Mouse (Mus musculus) heart, embryonic 16.5 days (tissue): ENCODE measurements around the gene Arhgef9. TPM values are rescaled to one million over a fixed set of nuclear protein-coding genes. Genes with fewer than 3 reads are reported as not detected.

Experiments
- ATAC-seq: fragments of 200-750 bp; cut with Nextera tagmentation; replicated peaks from 2 replicates; pipeline ENCODE4 v1.8.0; 2017; ENCODE audit warnings: moderate number of reproducible peaks; ENCODE audit not compliant: insufficient read depth, low FRiP score; ENCODE audit errors: extremely low read depth
- H3K27ac ChIP-seq: fragments of 300-500 bp; sonication (generic); 2 replicates; pipeline ENCODE4 v1.5.1; 2014; ENCODE audit warnings: mild to moderate bottlenecking, low read length, control low read depth, moderate library complexity
- H3K27me3 ChIP-seq: fragments of 300-500 bp; sonication (generic); 2 replicates; pipeline ENCODE4 v1.6.1; 2014; ENCODE audit warnings: low read length, mixed read lengths; ENCODE audit not compliant: control insufficient read depth, insufficient read depth
- H3K36me3 ChIP-seq: fragments of 300-500 bp; sonication (generic); 2 replicates; pipeline ENCODE4 v1.6.1; 2014; ENCODE audit not compliant: control insufficient read depth, insufficient read depth
- H3K4me1 ChIP-seq: fragments of 300-500 bp; sonication (generic); 2 replicates; pipeline ENCODE4 v1.6.1; 2014; ENCODE audit warnings: low read length, mixed read lengths; ENCODE audit not compliant: control insufficient read depth, insufficient read depth
- H3K4me2 ChIP-seq: fragments of 300-500 bp; sonication (generic); 2 replicates; pipeline ENCODE4 v1.6.1; 2014; ENCODE audit warnings: low read depth, mild to moderate bottlenecking, control low read depth, low read length
- H3K4me3 ChIP-seq: fragments of 300-500 bp; sonication (generic); 2 replicates; pipeline ENCODE4 v1.5.1; 2014; ENCODE audit warnings: mild to moderate bottlenecking, control low read depth, low read length
- H3K9ac ChIP-seq: fragments of 300-500 bp; sonication (generic); 2 replicates; pipeline ENCODE4 v1.6.1; 2014; ENCODE audit warnings: low read length, control low read depth
- H3K9me3 ChIP-seq: fragments of 300-500 bp; sonication (generic); replicated peaks from 2 replicates; pipeline ENCODE4 v1.6.1; 2016; ENCODE audit warnings: low read length; ENCODE audit not compliant: control insufficient read depth
- WGBS: fragments of 180-500 bp; shearing (Covaris S2); extraction: QIAGEN DNeasy Blood & Tissue Kit; methylation state at CpG from one replicate; pipeline ENCODE4 v1.1.7; 2014; 5-methylcytosine and 5-hydroxymethylcytosine counted together
- polyA plus RNA-seq: library from polyadenylated mRNA; unstranded; fragments of >200 nt; fragmentation: Nextera tagmentation; extraction: Ambion mirVana; gene quantifications from 2 replicates; pipeline ENCODE4 v1.2.1, GENCODE M21; 2015

Arhgef9 gene
- polyA plus RNA-seq, 1 experiment from 2014 or later: 10.5 TPM

DNA sequence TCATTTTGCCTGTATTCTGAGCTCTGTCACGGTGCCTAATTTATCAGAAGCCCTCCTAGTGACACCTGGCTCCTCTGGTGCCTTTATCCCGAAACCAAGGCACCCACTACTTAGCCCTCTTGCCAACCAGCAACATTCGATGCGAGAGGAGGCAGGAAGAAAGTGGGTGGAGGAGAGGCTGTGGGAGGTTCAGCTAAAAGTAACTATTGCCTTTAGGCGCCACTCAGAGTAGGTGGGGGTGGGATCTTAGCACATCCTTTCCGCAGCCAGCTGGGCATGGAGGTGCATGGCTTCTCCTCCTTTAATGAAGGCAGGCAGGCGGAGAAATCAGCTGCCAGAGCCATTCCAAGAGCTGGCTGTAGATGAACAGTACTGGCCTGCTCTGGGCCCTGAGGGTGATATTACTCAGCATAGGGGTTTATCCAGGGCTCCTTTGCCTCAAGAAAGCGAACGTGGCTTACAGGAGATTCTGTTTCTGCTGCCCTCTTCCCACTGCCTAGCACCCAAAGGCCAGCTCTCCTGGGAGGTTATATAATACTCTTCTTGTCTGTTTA, 39.7 kb downstream of the Arhgef9 start:
- Histone ChIP-seq H3K4me2 (no peak overlapping the region), H3K9me3 (no peaks in the 10 kb centered on the region), H3K27me3 (no peaks in the 10 kb centered on the region), H3K4me3 (no peak overlapping the region), H3K36me3 (no peaks in the 10 kb centered on the region), H3K4me1 (no peaks in the 10 kb centered on the region), H3K27ac (no peak overlapping the region), H3K9ac (no peak overlapping the region)
- WGBS: 50% methylated on average over 9 of the region's 9 CpGs
- ATAC-seq: no peak

DNA sequence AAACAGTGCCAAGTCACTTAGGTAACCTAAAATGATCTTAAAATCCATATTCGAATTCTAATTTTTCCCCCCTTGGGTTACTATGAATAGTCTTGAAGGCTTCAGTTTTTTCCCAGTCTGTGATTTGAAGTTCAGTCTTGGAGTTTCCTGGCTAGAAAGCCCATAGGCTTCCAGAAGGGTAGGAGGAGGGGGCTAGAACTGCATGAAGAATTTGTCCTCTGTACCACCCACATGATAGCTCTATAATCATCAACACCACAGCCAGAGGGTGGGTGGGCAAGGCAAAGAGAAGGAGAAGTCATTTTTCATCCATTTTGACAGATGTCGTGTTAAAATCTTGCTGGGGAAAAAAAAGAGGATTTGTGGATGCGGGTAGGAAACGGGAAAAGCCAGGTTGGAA, 58.0 kb downstream of the Arhgef9 start:
- Histone ChIP-seq H3K9me3 (no peaks in the 10 kb centered on the region), H3K27me3 (no peaks in the 10 kb centered on the region; the same call in 1 of the 2 replicates), H3K36me3 (no peaks in the 10 kb centered on the region), H3K4me1 (no peaks in the 10 kb centered on the region), H3K9ac (no peak overlapping the region), H3K4me2 (no peak overlapping the region), H3K4me3 (no peak overlapping the region), H3K27ac (no peak overlapping the region)
- 75% methylated on average over 4 of the region's 4 CpGs for WGBS
- ATAC-seq: no peak

DNA sequence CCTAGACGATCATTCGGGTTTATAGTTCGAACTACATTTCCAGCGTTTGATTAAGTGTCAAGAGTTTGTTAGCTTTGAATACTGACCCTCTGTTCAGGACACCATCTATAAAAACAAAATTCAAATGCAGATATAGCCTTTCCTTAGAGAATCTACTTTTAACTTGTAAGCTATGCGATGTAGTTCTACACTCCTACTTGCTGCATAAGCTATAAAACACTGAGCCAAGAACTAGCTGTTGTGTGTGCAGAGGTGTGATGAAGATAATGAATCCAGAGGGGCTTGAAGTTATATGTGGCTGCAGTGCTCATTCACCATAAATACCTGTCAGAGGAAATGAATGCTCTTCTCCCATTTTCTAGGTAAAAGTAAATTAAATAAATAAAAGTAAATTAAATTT, 63.2 kb downstream of the Arhgef9 start:
- Histone ChIP-seq H3K9ac (no peak overlapping the region), H3K36me3 (no peaks in the 10 kb centered on the region), H3K4me2 (no peak overlapping the region), H3K27me3 (no peaks in the 10 kb centered on the region), H3K27ac (no peak overlapping the region), H3K4me1 (no peaks in the 10 kb centered on the region), H3K4me3 (no peak overlapping the region), H3K9me3 (no peaks in the 10 kb centered on the region)
- WGBS: 84% methylated on average over 5 of the region's 5 CpGs
- no peak for ATAC-seq

DNA sequence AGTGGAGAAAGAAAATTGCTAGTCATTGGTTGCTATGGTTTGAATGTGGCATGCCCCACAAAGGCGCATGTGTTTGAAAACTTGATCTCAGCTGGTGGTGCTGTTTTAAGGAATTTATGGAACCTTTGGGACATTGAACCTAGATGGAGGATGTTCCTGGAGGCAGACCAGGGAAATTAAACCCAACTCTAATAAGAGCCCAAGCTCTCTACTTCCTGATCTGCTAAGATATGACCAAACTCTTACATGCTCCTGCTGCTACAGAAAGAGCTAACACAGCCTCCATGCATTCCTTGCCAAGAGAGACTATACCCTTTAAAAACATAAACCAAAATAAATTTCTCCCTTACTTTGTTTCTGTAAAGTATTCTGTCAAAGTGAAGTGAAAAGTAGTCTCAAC, 63.7 kb downstream of the Arhgef9 start:
- Histone ChIP-seq H3K9ac (no peak overlapping the region), H3K9me3 (no peaks in the 10 kb centered on the region), H3K27ac (no peak overlapping the region), H3K4me1 (no peaks in the 10 kb centered on the region), H3K27me3 (no peaks in the 10 kb centered on the region), H3K36me3 (no peaks in the 10 kb centered on the region), H3K4me3 (no peak overlapping the region), H3K4me2 (no peak overlapping the region)
- 88% methylated on average over 1 of the region's 1 CpGs for WGBS
- ATAC-seq: no peak

DNA sequence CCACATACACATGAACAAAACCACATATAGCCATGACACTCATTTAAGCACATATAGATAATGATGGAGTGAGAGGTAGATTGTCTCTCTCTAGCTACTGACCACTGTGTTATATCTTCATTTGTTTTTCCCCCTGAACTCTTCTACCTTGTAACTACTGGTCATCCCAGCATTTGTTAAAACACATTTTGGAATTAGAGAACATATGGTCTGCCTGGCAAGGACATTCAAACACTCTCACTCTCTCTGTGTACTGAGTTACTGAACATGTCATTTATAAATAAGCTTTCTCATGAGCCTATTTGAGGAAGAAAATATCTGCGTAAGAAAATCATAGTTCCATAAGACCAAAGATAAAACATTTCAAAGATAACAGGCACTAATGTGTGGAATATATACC, 64.9 kb downstream of the Arhgef9 start:
- H3K4me2 ChIP-seq: no peak overlapping the region
- H3K27ac ChIP-seq: no peak overlapping the region
- H3K27me3 ChIP-seq: no peaks in the 10 kb centered on the region
- no peaks in the 10 kb centered on the region for H3K36me3 ChIP-seq
- ATAC-seq: no peak
- no peak overlapping the region for H3K9ac ChIP-seq
- H3K9me3 ChIP-seq: no peaks in the 10 kb centered on the region
- H3K4me3 ChIP-seq: no peak overlapping the region
- H3K4me1 ChIP-seq: no peaks in the 10 kb centered on the region
- 90% methylated on average over 1 of the region's 1 CpGs for WGBS

DNA sequence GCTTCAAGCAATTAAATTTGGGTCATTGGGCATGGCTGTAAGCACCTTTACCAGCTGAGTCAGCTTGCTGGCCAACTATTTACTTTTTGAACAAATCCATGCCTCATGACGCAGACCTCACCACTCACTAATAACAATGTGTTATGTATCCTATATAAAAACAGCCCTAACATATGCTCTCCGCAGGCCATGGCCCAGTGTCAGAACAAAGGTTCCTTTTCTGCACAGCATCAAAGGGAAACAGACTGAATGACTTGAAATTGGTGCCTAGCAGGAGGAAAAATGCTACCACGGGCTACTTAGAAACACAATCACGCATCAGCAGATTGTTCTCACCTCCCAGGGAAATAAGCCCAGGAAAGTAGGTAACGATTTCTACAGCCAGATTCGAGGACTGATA, 73.2 kb downstream of the Arhgef9 start:
- H3K27ac ChIP-seq: no peak overlapping the region
- WGBS: 76% methylated on average over 6 of the region's 6 CpGs
- no peak overlapping the region for H3K4me3 ChIP-seq
- no peak overlapping the region for H3K9ac ChIP-seq
- no peak for ATAC-seq
- H3K27me3 ChIP-seq: no peaks in the 10 kb centered on the region
- H3K4me1 ChIP-seq: no peaks in the 10 kb centered on the region
- H3K9me3 ChIP-seq: no peaks in the 10 kb centered on the region
- no peak overlapping the region for H3K4me2 ChIP-seq
- no peaks in the 10 kb centered on the region for H3K36me3 ChIP-seq

DNA sequence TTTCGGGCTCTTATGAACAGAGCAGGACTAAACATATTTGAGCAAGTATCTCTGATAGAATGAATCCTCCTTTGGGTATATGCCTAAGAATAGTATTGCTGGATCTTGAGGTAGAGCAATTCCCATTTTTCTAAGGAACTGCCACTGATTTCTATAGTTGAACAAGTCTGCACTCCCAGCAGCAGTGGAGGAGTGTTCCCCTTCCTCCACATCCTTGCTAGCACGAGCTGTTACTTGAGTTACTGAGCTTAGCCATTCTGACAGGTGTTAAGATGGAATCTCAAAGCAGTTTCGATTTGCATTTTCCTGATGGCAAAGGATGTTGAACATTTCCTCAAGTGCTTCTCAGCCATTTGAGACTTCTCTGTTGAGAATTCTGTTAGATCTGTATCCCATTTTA, 92.3 kb downstream of the Arhgef9 start:
- H3K27me3 ChIP-seq: no peaks in the 10 kb centered on the region
- no peak for ATAC-seq
- H3K9me3 ChIP-seq: no peaks in the 10 kb centered on the region
- no peaks in the 10 kb centered on the region for H3K36me3 ChIP-seq
- no peak overlapping the region for H3K4me3 ChIP-seq
- no peaks in the 10 kb centered on the region for H3K4me1 ChIP-seq
- H3K4me2 ChIP-seq: no peak overlapping the region
- H3K27ac ChIP-seq: no peak overlapping the region
- WGBS: 60% methylated on average over 3 of the region's 3 CpGs
- no peak overlapping the region for H3K9ac ChIP-seq

DNA sequence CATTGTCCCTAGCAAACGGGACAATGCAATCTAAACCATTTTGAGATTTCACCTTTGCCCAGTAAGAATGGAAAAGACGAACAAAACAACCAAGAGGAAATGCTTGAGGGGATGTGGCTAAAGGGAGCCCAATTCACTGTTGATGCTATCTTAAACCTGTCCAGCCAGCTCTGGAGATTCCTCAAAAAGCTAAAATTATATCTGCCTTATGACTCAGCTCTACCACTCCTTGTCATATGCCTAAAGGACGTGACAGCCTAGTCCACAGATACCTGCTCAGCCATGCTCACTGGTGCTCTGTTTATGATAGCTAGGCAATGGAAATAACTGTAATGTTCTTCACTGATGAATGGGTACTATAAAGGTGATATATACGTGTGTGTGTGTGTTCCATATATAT, 109.0 kb downstream of the Arhgef9 start:
- no peak for ATAC-seq
- Histone ChIP-seq H3K36me3 (no peaks in the 10 kb centered on the region), H3K27ac (no peak overlapping the region), H3K9me3 (no peaks in the 10 kb centered on the region), H3K4me2 (no peak overlapping the region), H3K27me3 (no peaks in the 10 kb centered on the region), H3K4me3 (no peak overlapping the region), H3K9ac (no peak overlapping the region), H3K4me1 (no peaks in the 10 kb centered on the region)
- WGBS: 61% methylated on average over 4 of the region's 4 CpGs

DNA sequence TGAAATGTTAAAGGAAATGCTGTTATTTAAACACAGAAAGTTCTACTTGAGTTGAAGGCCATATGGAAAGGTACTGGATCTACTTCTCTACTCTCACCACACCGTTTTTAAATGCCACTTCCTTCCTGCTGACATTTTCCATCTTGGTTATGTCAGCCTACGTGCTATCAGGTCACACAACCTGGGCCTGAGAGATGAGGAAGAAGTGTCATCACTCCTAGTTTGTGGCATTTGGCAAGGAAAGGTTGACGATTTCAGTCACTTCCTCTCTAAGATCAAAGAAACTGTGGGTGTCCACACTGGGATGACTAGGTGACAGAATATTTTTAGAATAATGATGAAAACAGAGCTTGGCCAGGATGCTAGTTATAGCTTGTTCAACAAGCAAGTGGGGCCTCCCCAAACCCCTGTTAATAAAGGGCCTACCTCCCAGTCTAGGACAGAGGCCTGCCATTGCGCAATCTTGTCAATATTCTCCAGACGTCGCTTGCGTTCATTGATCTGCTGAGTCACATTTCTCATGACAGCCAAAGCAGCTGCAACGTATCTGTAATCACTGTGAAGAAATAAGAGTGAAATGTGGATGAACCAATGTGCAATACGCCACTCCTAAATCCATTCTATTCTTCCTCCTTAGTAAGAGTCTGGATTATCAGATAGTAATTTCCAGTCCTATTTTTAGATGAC, 119.5 kb downstream of the Arhgef9 start:
- Histone ChIP-seq H3K9ac (no peak overlapping the region), H3K4me2 (no peak overlapping the region), H3K27ac (no peak overlapping the region), H3K27me3 (no peaks in the 10 kb centered on the region), H3K36me3 (no peaks in the 10 kb centered on the region; the same call in 1 of the 2 replicates), H3K4me1 (no peaks in the 10 kb centered on the region), H3K9me3 (no peaks in the 10 kb centered on the region), H3K4me3 (no peak overlapping the region)
- WGBS: 69% methylated on average over 9 of the region's 9 CpGs
- no peak for ATAC-seq
